Mouse (Mus musculus): ENCODE results near the gene Sgms1. TPM values are rescaled to one million over a fixed set of nuclear protein-coding genes. Genes with fewer than 3 reads are reported as not detected.

The Sgms1 gene
- polyA plus RNA-seq, 1 experiment from 2014 or later, result 14.3 TPM

DNA sequence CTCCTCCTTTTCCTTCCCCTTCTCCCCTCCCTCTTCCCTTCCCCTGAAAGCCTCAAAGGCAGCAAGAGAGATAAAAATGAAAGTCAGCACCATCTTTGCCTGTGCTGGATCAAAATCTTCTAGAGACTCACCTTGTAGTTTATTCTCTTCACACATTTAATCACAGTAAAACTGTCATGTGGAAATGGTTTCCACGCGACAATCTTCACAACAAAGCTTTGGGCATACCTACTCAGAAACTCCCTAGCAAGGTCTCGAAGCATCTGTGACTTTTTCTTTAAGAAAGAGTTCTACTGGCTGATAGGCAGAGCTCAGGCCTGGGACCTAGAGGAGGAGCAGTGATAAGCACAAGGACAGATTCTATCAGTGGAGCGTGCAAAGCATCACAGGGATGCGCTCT is 131.4 kb downstream of the Sgms1 start:
- H3K4me1 ChIP-seq, result peaks cover 30% of the 10 kb centered on the region
- H3K4me3 ChIP-seq, result no peak overlapping the region
- 49% methylated on average over 5 of the region's 5 CpGs for WGBS
- H3K27ac ChIP-seq, result no peak overlapping the region
- DNase-seq (ENCODE audit: low spot score), result no peak
- H3K36me3 ChIP-seq, result no peaks in the 10 kb centered on the region
- H3K9me3 ChIP-seq (replicated peaks), result no peaks in the 10 kb centered on the region
- H3K27me3 ChIP-seq (ENCODE audit: low read depth, poor library complexity, severe bottlenecking), result no peaks in the 10 kb centered on the region

DNA sequence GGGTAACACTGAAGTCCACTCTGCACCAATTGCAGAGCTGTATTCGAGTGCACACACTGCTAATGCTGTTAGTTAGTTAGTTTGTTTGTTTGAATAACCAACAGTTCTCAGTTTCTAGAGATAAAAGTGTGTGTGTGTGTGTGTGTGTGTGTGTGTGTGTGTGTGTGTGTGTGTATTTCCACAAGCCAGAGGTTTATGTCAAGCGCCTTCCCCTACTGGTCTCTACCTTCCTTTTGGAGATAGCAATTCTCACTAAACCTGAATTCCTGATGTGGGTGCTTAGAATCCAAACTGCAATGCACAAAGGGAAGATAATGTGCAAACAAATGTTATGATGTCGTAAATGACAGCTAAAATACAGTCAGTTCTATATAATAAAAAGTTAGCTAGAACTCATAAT is 131.9 kb downstream of the Sgms1 start:
- 88% methylated on average over 3 of the region's 3 CpGs for WGBS

DNA sequence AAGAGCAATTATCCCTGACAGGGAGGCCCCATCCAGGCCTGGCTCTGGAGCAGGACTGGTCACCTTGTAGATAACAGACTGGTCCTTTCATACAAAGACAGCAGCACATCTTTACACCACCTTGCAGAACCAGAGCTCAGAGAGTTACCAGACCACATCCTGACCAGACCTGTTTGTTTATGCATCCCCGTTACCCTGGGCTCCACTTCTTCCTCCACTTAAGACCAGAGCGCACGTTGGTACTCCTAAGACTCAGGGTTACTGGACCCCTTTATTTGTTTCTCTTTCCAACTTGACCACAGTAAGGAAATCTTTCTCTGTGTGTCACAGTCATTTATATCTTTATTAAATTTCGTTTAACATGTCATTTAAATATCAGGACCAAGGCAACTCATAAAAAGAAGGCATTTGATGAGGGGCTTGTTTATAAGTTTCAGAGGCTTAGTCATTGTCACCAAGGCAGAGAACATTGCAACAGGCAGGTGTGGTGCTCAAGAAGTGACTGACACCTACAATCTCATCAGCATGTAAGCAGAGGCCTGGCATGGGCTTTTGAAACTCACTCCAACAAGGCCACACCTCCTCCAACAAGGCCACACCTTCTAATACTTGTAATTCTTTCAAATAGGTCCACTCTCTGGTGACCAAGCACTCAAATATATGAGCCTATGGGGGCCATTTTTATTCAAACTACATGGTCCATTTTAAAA is 132.7 kb downstream of the Sgms1 start:
- Histone ChIP-seq H3K36me3 (no peaks in the 10 kb centered on the region), H3K4me1 (peaks cover 24% of the 10 kb centered on the region), H3K4me3 (no peak overlapping the region), H3K27ac (no peak overlapping the region), H3K9me3 (replicated peaks) (no peaks in the 10 kb centered on the region), H3K27me3 (ENCODE audit: low read depth, poor library complexity, severe bottlenecking) (no peaks in the 10 kb centered on the region)
- 63% methylated on average over 4 of the region's 4 CpGs for whole genome bisulfite sequencing
- DNase-seq (ENCODE audit: low spot score), result no peak

More for the DNA sequence above, 131.9 kb downstream of the Sgms1 start:
- H3K36me3 ChIP-seq, result no peaks in the 10 kb centered on the region
- peaks cover 30% of the 10 kb centered on the region for H3K4me1 ChIP-seq
- H3K27me3 ChIP-seq (ENCODE audit: low read depth, poor library complexity, severe bottlenecking), result no peaks in the 10 kb centered on the region
- no peak for DNase-seq (ENCODE audit: low spot score)
- H3K9me3 ChIP-seq (replicated peaks), result no peaks in the 10 kb centered on the region
- no peak overlapping the region for H3K4me3 ChIP-seq
- no peak overlapping the region for H3K27ac ChIP-seq

DNA sequence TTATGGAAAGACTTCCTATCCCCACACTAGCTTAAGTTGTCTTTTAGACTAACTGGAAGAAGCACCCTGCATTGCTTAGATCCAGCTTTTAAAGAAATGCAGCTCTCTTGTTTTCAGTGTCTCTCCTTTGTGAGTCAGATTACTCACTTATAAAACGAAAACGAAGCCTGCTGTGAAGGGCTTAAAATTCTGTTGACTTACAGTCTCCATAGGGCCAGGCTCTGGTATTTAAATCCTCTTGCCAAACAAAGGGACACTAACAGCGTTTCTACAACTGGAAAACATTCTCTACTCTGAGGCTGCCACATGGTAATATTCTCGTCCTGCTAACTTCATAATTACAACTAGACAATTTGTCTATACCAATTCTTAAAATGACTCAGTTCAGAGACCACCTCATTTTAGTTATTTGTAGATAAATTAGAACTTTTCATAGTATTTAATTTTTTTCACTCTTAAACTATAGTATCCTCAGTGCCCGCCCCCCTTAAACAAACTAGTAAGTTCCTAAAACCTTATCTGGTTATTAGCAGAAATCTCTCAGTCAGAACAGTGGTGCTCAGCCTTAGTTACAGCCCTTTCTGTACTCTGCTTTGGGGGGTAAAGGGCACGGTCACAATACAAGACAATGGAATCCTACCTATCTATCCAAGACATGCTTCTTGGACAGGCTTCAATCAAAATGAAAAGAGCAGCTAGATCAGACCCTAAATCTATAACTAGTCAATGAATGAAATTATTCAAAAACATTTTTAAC is 133.9 kb downstream of the Sgms1 start:
- 64% methylated on average over 6 of the region's 6 CpGs for whole genome bisulfite sequencing
- H3K4me3 ChIP-seq, result no peak overlapping the region
- H3K36me3 ChIP-seq, result no peaks in the 10 kb centered on the region
- DNase-seq (ENCODE audit: low spot score), result no peak
- peaks cover 15% of the 10 kb centered on the region for H3K4me1 ChIP-seq
- H3K27ac ChIP-seq, result no peak overlapping the region
- H3K9me3 ChIP-seq (replicated peaks), result no peaks in the 10 kb centered on the region
- no peaks in the 10 kb centered on the region for H3K27me3 ChIP-seq (ENCODE audit: low read depth, poor library complexity, severe bottlenecking)

DNA sequence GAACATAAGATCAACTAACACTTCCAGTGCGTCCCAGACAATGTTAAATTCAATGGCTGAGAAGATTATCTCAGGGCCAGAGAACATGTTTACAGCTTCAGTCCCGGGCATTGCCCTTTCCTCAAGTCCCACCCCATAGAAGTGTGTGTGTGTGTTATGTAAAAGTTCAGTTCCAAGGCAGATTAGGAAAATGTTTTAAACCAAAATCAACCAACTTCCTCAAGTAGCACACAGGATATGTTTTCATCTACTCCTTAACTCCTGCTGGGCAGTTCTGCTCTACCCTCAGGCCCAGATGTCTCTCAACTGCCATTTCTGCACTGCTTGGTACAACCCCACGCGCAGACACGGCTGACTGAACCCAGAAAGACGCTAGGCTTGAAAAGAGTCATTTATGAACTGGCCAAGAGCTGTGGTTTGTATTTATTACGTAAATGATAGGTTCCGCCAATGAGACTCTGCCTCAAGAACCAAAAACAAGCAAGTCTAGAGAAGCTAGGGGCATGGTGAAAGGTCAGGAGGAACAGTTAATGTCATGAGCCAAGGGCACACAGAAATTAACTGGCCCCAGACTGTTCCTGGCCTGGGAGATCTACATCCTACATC is 134.7 kb downstream of the Sgms1 start:
- H3K27ac ChIP-seq, result no peak overlapping the region
- H3K4me3 ChIP-seq, result no peak overlapping the region
- WGBS, result 70% methylated on average over 8 of the region's 8 CpGs
- DNase-seq (ENCODE audit: low spot score), result no peak
- no peaks in the 10 kb centered on the region for H3K36me3 ChIP-seq
- H3K27me3 ChIP-seq (ENCODE audit: low read depth, poor library complexity, severe bottlenecking), result no peaks in the 10 kb centered on the region
- peaks cover 15% of the 10 kb centered on the region for H3K4me1 ChIP-seq
- no peaks in the 10 kb centered on the region for H3K9me3 ChIP-seq (replicated peaks)

DNA sequence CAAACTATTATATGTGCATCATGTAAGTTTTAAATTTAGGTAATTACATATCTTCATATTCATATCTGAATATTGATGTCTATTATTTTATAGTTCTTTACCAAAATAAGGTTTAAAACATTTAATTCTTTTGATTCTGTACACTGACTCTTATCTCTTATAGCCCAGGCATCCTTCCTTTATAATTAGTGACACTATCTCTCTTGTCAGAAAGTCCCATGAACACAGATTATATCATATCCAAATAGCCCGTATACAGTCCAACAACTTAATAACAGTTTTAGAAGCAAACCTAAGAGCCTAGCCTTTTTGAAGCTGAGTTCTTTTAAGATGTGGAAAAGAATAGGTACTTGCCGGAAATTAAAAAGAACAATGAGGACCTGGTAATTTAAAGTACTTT is 135.3 kb downstream of the Sgms1 start:
- 96% methylated on average over 2 of the region's 2 CpGs for WGBS
- Histone ChIP-seq H3K4me3 (no peak overlapping the region), H3K9me3 (replicated peaks) (no peaks in the 10 kb centered on the region), H3K27ac (no peak overlapping the region), H3K4me1 (peaks cover 15% of the 10 kb centered on the region), H3K36me3 (no peaks in the 10 kb centered on the region), H3K27me3 (ENCODE audit: low read depth, poor library complexity, severe bottlenecking) (no peaks in the 10 kb centered on the region)
- no peak for DNase-seq (ENCODE audit: low spot score)

DNA sequence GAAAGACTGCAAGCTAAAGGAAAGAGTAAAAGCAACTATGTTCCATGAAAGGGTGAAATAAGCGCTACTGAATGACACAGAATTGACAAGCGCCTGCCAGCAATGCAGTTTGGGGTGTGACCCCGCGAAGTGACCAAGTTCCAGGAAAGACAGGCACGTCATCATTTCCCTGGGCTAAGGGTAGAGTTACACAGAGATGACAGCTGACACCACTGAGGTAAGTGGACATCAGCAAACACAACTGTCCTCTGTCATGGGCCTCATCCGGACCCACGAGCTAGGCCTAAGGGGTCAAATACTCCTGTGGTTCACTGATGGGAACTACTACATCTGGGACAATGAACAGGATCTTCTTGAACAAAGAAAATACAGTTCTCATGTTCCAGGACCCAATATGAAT is 136.5 kb downstream of the Sgms1 start:
- peaks cover 10% of the 10 kb centered on the region for H3K4me1 ChIP-seq
- no peak for DNase-seq (ENCODE audit: low spot score)
- no peak overlapping the region for H3K4me3 ChIP-seq
- 87% methylated on average over 7 of the region's 7 CpGs for WGBS
- H3K36me3 ChIP-seq, result no peaks in the 10 kb centered on the region
- H3K27me3 ChIP-seq (ENCODE audit: low read depth, poor library complexity, severe bottlenecking), result no peaks in the 10 kb centered on the region
- no peak overlapping the region for H3K27ac ChIP-seq
- H3K9me3 ChIP-seq (replicated peaks), result no peaks in the 10 kb centered on the region

DNA sequence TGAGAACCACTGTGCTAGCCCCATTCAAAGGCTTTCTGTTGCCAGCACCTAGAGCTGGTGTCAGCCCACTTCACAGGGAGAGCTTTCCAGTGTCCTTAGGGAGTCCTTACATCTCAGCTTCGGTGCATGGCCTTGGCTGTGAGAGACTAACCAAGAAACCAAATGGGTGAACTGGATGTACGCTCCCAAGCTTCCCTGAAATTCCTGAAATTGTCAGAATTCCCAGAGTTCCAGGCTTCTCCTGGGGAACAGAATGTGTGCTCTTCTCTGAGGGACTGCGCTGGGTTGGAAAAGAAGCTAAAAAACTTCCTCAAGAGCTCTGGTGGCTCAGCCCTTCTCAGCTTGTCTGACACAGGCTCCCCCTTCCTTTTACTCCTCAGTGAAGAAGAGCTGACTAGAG is 137.1 kb downstream of the Sgms1 start:
- DNase-seq (ENCODE audit: low spot score), result no peak
- Histone ChIP-seq H3K4me3 (no peak overlapping the region), H3K27me3 (ENCODE audit: low read depth, poor library complexity, severe bottlenecking) (no peaks in the 10 kb centered on the region), H3K4me1 (peaks cover 10% of the 10 kb centered on the region), H3K9me3 (replicated peaks) (no peaks in the 10 kb centered on the region), H3K36me3 (no peaks in the 10 kb centered on the region), H3K27ac (no peak overlapping the region)
- WGBS, result 72% methylated on average over 3 of the region's 3 CpGs

DNA sequence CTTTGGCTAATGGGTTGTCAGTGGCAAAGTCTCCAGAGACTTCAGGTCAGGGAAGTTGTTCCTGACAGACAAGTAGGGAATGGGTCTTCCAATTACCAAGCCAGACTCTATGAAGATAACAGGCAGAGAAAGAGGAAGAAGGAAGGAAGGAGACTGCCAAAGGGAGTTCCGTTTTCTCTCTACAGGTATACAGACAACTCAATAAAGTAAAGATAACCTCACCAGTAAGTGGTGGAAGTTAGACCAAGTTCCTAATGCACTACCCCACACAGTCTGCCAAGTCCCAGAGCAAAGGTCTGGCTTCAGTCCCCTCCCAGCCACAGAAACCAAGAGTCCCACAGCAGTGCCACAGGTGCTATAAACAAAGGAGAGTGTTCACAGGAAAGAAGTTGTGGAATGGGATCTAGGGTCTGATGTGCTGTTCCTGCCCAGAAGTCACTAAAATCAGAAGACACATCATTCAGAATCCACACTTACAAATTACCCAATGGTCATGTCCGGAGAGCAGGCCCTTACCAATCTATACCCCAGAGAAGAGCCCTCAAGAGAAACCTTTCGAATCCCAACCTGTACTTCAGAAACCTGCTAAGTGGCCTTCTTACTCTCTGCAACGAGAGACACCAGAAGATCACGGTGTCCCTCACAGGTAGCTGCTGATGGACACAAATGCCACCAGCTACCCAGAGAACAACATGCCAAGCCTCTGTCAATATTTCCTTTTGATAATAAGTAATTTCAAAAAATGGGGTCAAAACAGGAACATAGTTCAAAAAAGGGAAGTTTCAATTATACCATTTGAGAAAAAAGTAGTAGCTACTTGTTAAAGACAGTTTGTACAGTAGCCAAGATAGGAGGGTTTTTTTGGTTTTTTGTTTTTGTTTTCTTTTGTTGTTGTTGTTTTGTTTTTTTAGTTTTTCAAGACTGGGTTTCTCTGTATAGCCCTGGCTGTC is 140.1 kb downstream of the Sgms1 start:
- Histone ChIP-seq H3K27me3 (ENCODE audit: low read depth, poor library complexity, severe bottlenecking) (no peaks in the 10 kb centered on the region), H3K9me3 (replicated peaks) (no peaks in the 10 kb centered on the region), H3K36me3 (no peaks in the 10 kb centered on the region), H3K4me3 (no peak overlapping the region), H3K27ac (no peak overlapping the region), H3K4me1 (no peaks in the 10 kb centered on the region; the same call in 1 of the 2 replicates)
- 92% methylated on average over 5 of the region's 5 CpGs for WGBS
- DNase-seq (ENCODE audit: low spot score), result no peak

DNA sequence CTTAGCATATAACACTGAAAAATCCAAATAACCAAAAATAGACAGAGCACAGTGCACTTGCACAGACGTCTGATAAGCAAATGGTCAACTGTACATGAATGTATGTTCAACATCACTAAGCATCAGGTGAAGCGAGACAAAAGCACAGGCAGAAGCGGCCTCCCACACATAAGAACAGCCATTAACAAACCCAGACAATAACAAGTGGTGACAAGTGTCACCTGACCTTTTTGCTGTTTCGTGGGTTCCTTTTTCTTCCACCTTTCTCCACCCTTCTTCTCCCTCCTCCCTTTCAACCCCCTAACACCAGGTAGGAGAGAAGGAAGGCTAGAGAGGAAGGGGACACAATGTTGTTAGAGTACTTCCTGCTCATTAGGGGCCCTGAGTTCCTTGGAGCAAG is 144.6 kb downstream of the Sgms1 start:
- WGBS, result 91% methylated on average over 4 of the region's 4 CpGs
- no peaks in the 10 kb centered on the region for H3K27me3 ChIP-seq (ENCODE audit: low read depth, poor library complexity, severe bottlenecking)
- H3K4me1 ChIP-seq, result peaks cover 6% of the 10 kb centered on the region; the same call in 1 of the 2 replicates
- H3K36me3 ChIP-seq, result no peaks in the 10 kb centered on the region
- H3K9me3 ChIP-seq (replicated peaks), result no peaks in the 10 kb centered on the region
- no peak for DNase-seq (ENCODE audit: low spot score)
- no peak overlapping the region for H3K4me3 ChIP-seq
- no peak overlapping the region for H3K27ac ChIP-seq

DNA sequence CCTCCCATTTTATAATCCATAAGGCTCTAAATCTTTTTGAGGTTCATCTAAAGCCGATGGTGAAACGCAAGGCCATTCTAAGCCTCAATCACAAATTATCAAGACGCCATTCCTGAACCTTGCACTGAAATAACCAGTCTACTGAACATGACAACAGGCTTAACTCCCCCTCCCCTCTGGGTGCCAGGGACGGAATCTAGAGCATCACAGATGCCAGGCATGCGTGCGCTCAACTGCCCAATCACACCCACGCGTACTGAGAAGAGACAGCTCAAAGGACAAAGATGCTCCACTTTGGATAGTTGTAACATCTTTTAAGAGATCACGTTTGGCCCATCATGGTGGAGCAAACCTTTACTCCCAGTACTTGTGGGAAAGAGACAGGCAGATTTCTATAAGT is 146.3 kb downstream of the Sgms1 start:
- Histone ChIP-seq H3K9me3 (replicated peaks) (no peaks in the 10 kb centered on the region), H3K27ac (no peak overlapping the region), H3K27me3 (ENCODE audit: low read depth, poor library complexity, severe bottlenecking) (no peaks in the 10 kb centered on the region), H3K36me3 (no peaks in the 10 kb centered on the region), H3K4me3 (no peak overlapping the region), H3K4me1 (peaks cover 18% of the 10 kb centered on the region)
- DNase-seq (ENCODE audit: low spot score), result no peak
- 95% methylated on average over 9 of the region's 9 CpGs for whole genome bisulfite sequencing

DNA sequence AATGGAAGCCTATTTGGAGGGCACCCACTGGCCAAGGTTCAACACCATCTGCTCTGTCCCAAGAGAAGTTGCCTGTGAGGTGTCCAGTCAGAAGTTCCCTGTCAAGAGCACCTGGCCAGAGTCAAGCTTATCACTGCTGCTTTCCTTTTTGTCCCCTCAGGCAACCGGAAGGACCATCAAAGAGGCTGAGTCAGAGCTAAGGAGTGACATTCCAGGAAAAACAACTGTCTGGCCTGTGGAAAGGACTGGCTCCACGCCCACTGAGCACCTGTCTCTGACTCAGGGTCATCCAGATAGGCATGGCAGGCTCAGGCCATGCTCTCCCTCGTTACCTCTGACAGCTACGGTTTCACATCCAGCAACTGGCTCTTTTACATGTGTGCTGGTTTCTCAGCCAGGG is 147.4 kb downstream of the Sgms1 start:
- no peaks in the 10 kb centered on the region for H3K27me3 ChIP-seq (ENCODE audit: low read depth, poor library complexity, severe bottlenecking)
- no peaks in the 10 kb centered on the region for H3K36me3 ChIP-seq
- no peak overlapping the region for H3K4me3 ChIP-seq
- DNase-seq (ENCODE audit: low spot score), result no peak
- H3K4me1 ChIP-seq, result peaks cover 29% of the 10 kb centered on the region
- WGBS, result 83% methylated on average over 4 of the region's 4 CpGs
- H3K9me3 ChIP-seq (replicated peaks), result no peaks in the 10 kb centered on the region
- H3K27ac ChIP-seq, result no peak overlapping the region

All from limb, embryonic 10.5 days (tissue).